Mouse (Mus musculus) midbrain, embryonic 10.5 days (tissue): ENCODE measurements around the gene Olfr548-ps1. TPM values are rescaled to one million over a fixed set of nuclear protein-coding genes. Genes with fewer than 3 reads are reported as not detected.
A peak's percentile ranks its signal among the peaks of the same experiment; 100 is the strongest.
"Not testable (repeated sequence)": the region's sequence is repeated elsewhere in the genome, so short reads cannot be mapped to it uniquely, and the experiment has no call there.

Experiments
- DNase-seq: peaks from one replicate; pipeline ENCODE4 v3.0.0-alpha.2; 2017; ENCODE audit warnings: low spot score
- H3K27ac ChIP-seq: fragments of 300-500 bp; sonication (generic); replicated peaks from 2 replicates; pipeline ENCODE4 v1.5.1; 2016; ENCODE audit warnings: mild to moderate bottlenecking
- H3K27me3 ChIP-seq: fragments of 300-500 bp; sonication (generic); 2 replicates; pipeline ENCODE4 v1.6.1; 2016; ENCODE audit warnings: low read depth, mild to moderate bottlenecking; ENCODE audit not compliant: poor library complexity, severe bottlenecking
- H3K36me3 ChIP-seq: fragments of 300-500 bp; sonication (generic); 2 replicates; pipeline ENCODE4 v1.6.1; 2016; ENCODE audit warnings: mild to moderate bottlenecking, moderate library complexity
- H3K4me1 ChIP-seq: fragments of 300-500 bp; sonication (generic); 2 replicates; pipeline ENCODE4 v1.6.1; 2016
- H3K4me3 ChIP-seq: fragments of 300-500 bp; sonication (generic); 2 replicates; pipeline ENCODE4 v1.5.1; 2016; ENCODE audit warnings: mild to moderate bottlenecking, moderate library complexity
- H3K9me3 ChIP-seq: fragments of 300-500 bp; sonication (generic); replicated peaks from 2 replicates; pipeline ENCODE4 v1.6.1; 2016; ENCODE audit warnings: mild to moderate bottlenecking
- WGBS: fragments of 180-500 bp; shearing (Covaris S2); methylation state at CpG from one replicate; pipeline ENCODE4 v1.1.7; 2016; 5-methylcytosine and 5-hydroxymethylcytosine counted together
- polyA plus RNA-seq: library from polyadenylated mRNA; unstranded; fragments of >200 nt; fragmentation: Nextera tagmentation; extraction: Ambion mirVana; gene quantifications from 2 replicates; pipeline ENCODE4 v1.2.1, GENCODE M21; 2016

Olfr548-ps1 gene
- polyA plus RNA-seq = not detected in 2 replicates

DNA sequence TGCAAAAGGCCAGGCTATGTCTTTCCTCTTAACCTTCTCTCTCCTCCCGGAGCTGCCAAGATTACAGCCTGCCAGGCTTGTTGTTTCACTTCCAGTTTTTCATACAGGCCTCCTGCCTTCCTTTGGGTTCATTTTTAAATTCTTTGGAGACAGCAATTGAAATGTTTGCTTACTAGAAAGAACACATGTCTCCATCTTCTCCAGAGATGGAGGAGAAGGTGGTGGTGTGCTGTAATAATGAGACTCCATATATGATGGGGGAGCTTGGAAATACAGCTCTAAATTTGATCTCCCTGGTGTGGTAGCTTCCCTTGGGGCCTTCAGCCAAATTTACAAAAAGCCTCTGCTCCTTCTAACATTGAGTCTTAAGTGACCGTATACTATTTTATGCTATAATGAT lies at the start of gene Olfr548-ps1:
Olfr548-ps1 (plus strand) TSS at position 301 of the 400 bp plus-strand sequence.
- H3K36me3 ChIP-seq = no peaks in the 10 kb centered on the region
- H3K27ac ChIP-seq = no peak within 1 kb of the TSS
- DNase-seq = no peak
- no peak within 1 kb of the TSS for H3K4me3 ChIP-seq
- no peaks in the 10 kb centered on the region for H3K27me3 ChIP-seq
- no peaks in the 10 kb centered on the region for H3K9me3 ChIP-seq
- WGBS = 86% methylated on average over 2 of the region's 2 CpGs
- H3K4me1 ChIP-seq = no peaks in the 10 kb centered on the region

GRCm38 (mm10) chr7:102494416-102494815 lies 46.3 kb upstream of the Olfr548-ps1 start:
- H3K27me3 ChIP-seq, H3K36me3 ChIP-seq, H3K4me3 ChIP-seq, DNase-seq, H3K9me3 ChIP-seq, H3K27ac ChIP-seq, H3K4me1 ChIP-seq: not testable (repeated sequence)
- 47% methylated on average over 7 of the region's 7 CpGs for WGBS

DNA sequence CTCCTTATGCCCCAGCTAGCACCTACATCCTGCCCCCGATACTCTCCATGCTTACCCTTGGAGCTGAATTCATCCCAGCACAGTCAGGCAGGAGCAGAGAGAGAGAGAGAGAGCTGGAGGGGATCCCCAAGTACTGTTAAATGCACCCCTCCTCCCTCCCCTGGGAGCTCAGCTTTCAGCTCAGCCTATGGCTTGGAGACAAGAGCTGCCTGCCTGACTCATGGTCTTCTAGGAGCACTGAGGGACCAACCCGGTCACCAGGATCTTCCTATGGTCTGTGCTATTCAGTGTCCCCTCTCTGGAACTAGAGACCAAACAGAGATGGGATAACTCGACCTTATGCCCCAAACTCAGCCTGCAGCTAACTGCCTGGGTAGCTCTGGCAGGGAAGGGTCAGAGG lies 41.2 kb upstream of the Olfr548-ps1 start, which contains the start of gene Olfr545:
Olfr545 (minus strand) TSS at position 101 of the 400 bp plus-strand sequence.
- no peak within 1 kb of the TSS for H3K27ac ChIP-seq
- no peaks in the 10 kb centered on the region for H3K9me3 ChIP-seq
- H3K27me3 ChIP-seq = no peaks in the 10 kb centered on the region
- no peak within 1 kb of the TSS for H3K4me3 ChIP-seq
- H3K4me1 ChIP-seq = no peaks in the 10 kb centered on the region
- DNase-seq = no peak
- 75% methylated on average over 3 of the region's 3 CpGs for WGBS
- H3K36me3 ChIP-seq = no peaks in the 10 kb centered on the region

DNA sequence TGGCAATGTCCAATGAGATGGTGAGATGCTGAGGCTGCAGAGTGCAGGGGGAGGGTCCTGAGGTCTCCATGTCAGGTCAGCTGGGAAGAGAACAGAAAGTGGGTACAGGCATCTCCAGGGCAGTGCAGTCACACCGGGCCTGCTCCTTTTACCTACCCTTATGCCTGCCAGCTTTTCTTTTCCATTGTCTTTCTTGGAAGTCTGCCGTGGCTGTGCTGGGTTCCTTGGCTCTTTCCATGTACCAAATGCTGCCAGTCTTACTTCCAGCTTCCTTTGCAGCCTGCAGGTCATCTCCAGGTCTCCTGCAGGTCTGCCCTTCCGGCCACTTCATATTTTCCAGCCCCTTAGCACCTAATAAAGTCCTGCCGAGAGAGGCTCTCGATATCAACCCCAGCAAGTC lies 38.7 kb upstream of the Olfr548-ps1 start:
- no peaks in the 10 kb centered on the region for H3K4me1 ChIP-seq
- 81% methylated on average over 5 of the region's 5 CpGs for WGBS

GRCm38 (mm10) chr7:102506848-102507247 lies 33.8 kb upstream of the Olfr548-ps1 start:
- Histone ChIP-seq H3K9me3 (no peaks in the 10 kb centered on the region), H3K4me3 (no peak overlapping the region), H3K36me3 (no peaks in the 10 kb centered on the region), H3K27ac (no peak overlapping the region), H3K27me3 (peaks cover 10% of the 10 kb centered on the region), H3K4me1 (no peaks in the 10 kb centered on the region)
- DNase-seq = peak; percentile 73
- WGBS = 45% methylated on average over 3 of the region's 3 CpGs

More for the DNA sequence above, 38.7 kb upstream of the Olfr548-ps1 start:
- H3K9me3 ChIP-seq = no peaks in the 10 kb centered on the region
- no peak overlapping the region for H3K27ac ChIP-seq
- H3K36me3 ChIP-seq = no peaks in the 10 kb centered on the region
- DNase-seq = no peak
- no peak overlapping the region for H3K4me3 ChIP-seq
- H3K27me3 ChIP-seq = no peaks in the 10 kb centered on the region

DNA sequence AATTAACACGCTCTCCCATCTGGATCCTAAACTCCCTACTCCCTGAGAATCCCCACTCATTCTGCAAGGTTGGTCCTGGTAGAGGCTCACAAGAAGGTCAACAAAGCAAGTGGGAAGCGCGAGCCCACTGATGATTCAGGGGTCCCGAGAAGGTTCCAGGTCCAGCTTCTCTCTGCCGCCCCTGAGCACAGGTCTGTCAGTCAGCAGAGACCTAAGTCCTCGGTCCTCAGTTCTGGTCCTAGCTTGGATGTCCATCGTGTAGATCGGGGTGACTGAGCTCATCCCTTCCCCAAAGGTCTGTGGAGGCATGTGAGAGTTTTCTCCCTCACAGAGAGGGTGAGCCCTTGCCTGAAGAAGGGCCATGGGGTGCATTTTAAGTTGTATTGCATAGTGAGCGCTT lies 32.6 kb upstream of the Olfr548-ps1 start:
- DNase-seq = peak; percentile 10
- H3K36me3 ChIP-seq = no peaks in the 10 kb centered on the region
- WGBS = 88% methylated on average over 9 of the region's 9 CpGs
- peaks cover 4% of the 10 kb centered on the region for H3K4me1 ChIP-seq
- H3K27me3 ChIP-seq = peaks cover 19% of the 10 kb centered on the region
- H3K9me3 ChIP-seq = no peaks in the 10 kb centered on the region
- no peak overlapping the region for H3K27ac ChIP-seq
- no peak overlapping the region for H3K4me3 ChIP-seq

DNA sequence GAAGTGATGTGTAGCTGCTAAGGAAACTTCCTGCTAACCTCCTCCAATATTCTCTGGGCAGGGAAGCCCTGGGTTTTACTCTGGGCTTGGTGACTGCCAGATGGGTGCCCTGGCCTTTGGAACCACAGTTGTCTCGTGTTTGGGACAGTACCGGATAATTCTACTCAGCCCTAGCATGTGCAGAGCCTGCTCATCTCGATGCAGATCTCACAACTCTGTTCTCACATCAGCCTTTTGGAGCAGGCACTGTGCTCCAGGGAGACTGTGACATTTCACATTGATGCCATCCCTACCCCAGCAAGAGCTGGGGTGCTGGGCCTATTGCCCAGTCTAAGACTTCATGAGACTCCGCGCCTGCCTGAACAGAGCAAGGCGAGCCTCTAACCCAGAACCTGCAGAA lies 32.0 kb upstream of the Olfr548-ps1 start:
- no peaks in the 10 kb centered on the region for H3K9me3 ChIP-seq
- peaks cover 24% of the 10 kb centered on the region for H3K27me3 ChIP-seq
- H3K27ac ChIP-seq = no peak overlapping the region
- H3K36me3 ChIP-seq = no peaks in the 10 kb centered on the region
- no peak overlapping the region for H3K4me3 ChIP-seq
- peaks cover 4% of the 10 kb centered on the region for H3K4me1 ChIP-seq
- peak; percentile 9 for DNase-seq
- WGBS = 90% methylated on average over 6 of the region's 6 CpGs

GRCm38 (mm10) chr7:102509726-102510125 lies 31.0 kb upstream of the Olfr548-ps1 start:
- WGBS = 83% methylated on average over 7 of the region's 7 CpGs
- Histone ChIP-seq H3K4me3 (no peak overlapping the region), H3K4me1 (peaks cover 4% of the 10 kb centered on the region), H3K27me3 (peaks cover 35% of the 10 kb centered on the region), H3K27ac (no peak overlapping the region), H3K36me3 (no peaks in the 10 kb centered on the region), H3K9me3 (no peaks in the 10 kb centered on the region)
- DNase-seq = no peak

DNA sequence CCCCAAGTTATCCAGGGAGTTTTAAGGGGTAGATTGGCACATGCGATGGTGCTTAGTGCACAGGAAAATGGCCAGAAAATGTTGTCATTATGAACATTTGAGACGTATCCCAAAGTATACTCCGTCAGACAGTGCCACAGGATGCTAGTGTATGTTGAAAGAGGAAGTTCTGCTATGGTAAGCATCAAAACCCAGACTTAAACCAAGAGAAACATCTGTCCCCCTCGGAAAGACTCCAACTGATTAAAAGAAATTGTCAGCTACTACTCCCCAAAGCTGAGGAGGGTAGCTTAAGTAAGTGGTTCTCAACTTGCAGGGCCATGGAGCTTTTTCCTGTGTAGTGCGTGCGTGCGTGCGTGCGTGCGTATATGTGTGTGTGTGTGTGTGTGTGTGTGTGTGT lies 28.8 kb upstream of the Olfr548-ps1 start:
- H3K9me3 ChIP-seq = no peaks in the 10 kb centered on the region
- 92% methylated on average over 10 of the region's 10 CpGs for WGBS
- H3K4me3 ChIP-seq = no peak overlapping the region
- H3K36me3 ChIP-seq = no peaks in the 10 kb centered on the region
- H3K27me3 ChIP-seq = peaks cover 47% of the 10 kb centered on the region
- DNase-seq = peak; percentile 10
- no peak overlapping the region for H3K27ac ChIP-seq
- H3K4me1 ChIP-seq = peaks cover 4% of the 10 kb centered on the region

- DNase-seq = peak; percentile 88
- peaks cover 4% of the 10 kb centered on the region for H3K4me1 ChIP-seq
- peak overlapping the region; percentile 85 for H3K27ac ChIP-seq
- WGBS = under 1% methylated on average over 54 of the region's 54 CpGs
- H3K36me3 ChIP-seq = no peaks in the 10 kb centered on the region
- peak overlapping the region; percentile 65 for H3K4me3 ChIP-seq
- peaks cover 47% of the 10 kb centered on the region for H3K27me3 ChIP-seq
- H3K9me3 ChIP-seq = no peaks in the 10 kb centered on the region
Measured at GRCm38 (mm10) chr7:102512814-102513435, 27.8 kb upstream of the Olfr548-ps1 start.

GRCm38 (mm10) chr7:102514144-102514543 lies 26.6 kb upstream of the Olfr548-ps1 start:
- H3K9me3 ChIP-seq = no peaks in the 10 kb centered on the region
- no peaks in the 10 kb centered on the region for H3K36me3 ChIP-seq
- WGBS = 81% methylated on average over 4 of the region's 4 CpGs
- peaks cover 47% of the 10 kb centered on the region for H3K27me3 ChIP-seq
- H3K4me1 ChIP-seq = peaks cover 4% of the 10 kb centered on the region
- no peak for DNase-seq
- H3K4me3 ChIP-seq = no peak overlapping the region
- H3K27ac ChIP-seq = no peak overlapping the region

DNA sequence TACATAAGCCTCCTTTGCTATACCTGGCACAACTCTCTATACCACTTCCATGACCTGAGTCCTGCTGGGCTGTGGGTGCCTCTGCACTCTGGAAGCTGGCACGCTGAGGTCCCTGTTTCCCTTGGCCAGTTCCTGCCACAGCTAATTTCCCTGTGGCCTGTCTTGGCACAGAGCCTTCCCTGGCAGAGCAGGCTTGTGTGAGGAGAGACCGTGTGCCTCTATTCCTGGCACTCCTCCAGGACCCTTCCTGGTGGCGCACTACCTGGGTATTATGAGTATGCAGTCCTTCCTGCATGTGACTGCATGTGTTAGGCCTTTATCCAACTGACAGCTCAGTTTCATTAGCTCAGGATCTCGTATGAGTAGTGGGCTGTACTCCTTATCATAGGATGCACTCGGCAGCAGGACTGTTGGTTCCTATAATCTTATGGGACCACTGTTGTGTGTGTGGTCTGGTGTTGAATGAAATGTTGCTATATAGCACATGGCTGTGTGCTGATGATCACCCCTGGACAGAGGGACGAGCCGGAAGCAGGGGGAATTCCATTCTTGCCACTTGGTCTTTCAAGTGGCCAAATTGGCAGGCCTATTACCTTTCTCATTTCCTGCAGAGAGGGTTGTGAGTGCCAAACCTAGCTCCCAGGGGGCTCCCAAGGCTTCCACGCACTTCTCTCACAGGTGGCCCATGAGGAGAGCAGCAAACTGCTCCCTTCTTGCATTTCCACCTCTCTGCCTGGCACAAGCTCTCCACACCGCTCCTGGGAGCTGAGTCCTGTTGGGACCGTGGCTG lies 24.2 kb upstream of the Olfr548-ps1 start:
- peaks cover 41% of the 10 kb centered on the region for H3K27me3 ChIP-seq
- no peaks in the 10 kb centered on the region for H3K9me3 ChIP-seq
- WGBS = 86% methylated on average over 10 of the region's 10 CpGs
- DNase-seq = no peak
- H3K4me1 ChIP-seq = peaks cover 4% of the 10 kb centered on the region
- no peak overlapping the region for H3K4me3 ChIP-seq
- no peak overlapping the region for H3K27ac ChIP-seq
- no peaks in the 10 kb centered on the region for H3K36me3 ChIP-seq

DNA sequence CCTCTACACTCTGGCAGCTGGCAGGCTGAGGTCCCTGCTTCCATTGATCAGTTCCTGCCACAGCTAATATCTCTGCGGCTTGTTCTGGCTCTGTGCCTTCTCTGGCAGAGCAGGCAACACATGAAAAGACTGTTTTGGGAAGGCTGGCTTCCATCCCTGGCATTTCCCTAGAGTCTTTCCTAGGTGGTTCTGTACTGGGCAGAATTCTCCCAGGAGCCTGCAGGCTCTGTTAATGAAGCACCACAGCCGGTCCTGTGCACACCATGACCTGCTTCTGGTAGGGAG lies 23.7 kb upstream of the Olfr548-ps1 start:
- 89% methylated on average over 2 of the region's 2 CpGs for WGBS
- no peak for DNase-seq

More for the DNA sequence above, 23.7 kb upstream of the Olfr548-ps1 start:
- no peaks in the 10 kb centered on the region for H3K36me3 ChIP-seq
- H3K4me3 ChIP-seq = no peak overlapping the region
- no peaks in the 10 kb centered on the region for H3K9me3 ChIP-seq
- peaks cover 4% of the 10 kb centered on the region for H3K4me1 ChIP-seq
- H3K27ac ChIP-seq = no peak overlapping the region
- peaks cover 36% of the 10 kb centered on the region for H3K27me3 ChIP-seq
